In genomic region chr13:103986660-103987059, GRCm38 (mm10) we compare ENCODE assay signal across 14 mouse cellular contexts.
DNase-seq lines count a peak whose midpoint lies in the region; ATAC-seq and TF ChIP-seq lines count a peak whose summit lies in the region.
"Had no signal": no experiment of that assay in that cellular context is flagged by ENCODE, and none has a peak within 500 bp of the region (broad histone marks: within the 10 kb centered on the region; RNA-seq: fewer than 3 reads in every experiment).

No protein-coding gene starts in this region.

- H3K9ac ChIP-seq in forebrain, embryonic 14.5 days (ENCODE audit: low read length) = no peak overlapping the region
- no peak overlapping the region for H3K9ac ChIP-seq in forebrain, embryonic 15.5 days (replicated peaks)
- H3K9ac ChIP-seq in lung, embryonic 16.5 days (ENCODE audit: low read length) = no peak overlapping the region
- H3K9ac ChIP-seq in kidney, embryonic 15.5 days = no peak overlapping the region
- H3K9ac ChIP-seq in stomach, postnatal 0 days (ENCODE audit: low read length) = no peak overlapping the region
- H3K9ac ChIP-seq: hindbrain, embryonic 13.5 days; liver, embryonic 15.5 days had no signal

- H3K27ac ChIP-seq in forebrain, embryonic 14.5 days (ENCODE audit: low read depth, low read length) = no peak overlapping the region
- no peak overlapping the region for H3K27ac ChIP-seq in forebrain, embryonic 15.5 days (replicated peaks)
- peak overlapping the region; percentile 23 for H3K27ac ChIP-seq in lung, embryonic 16.5 days (ENCODE audit: low read length)
- peak overlapping the region; percentile 87; the same call in 1 of the 2 replicates for H3K27ac ChIP-seq in kidney, embryonic 15.5 days
- no peak overlapping the region; the same call in 1 of the 2 replicates for H3K27ac ChIP-seq in stomach, postnatal 0 days (replicated peaks)
- H3K27ac ChIP-seq: hindbrain, embryonic 13.5 days; liver, embryonic 15.5 days had no signal

- H3K4me3 ChIP-seq in forebrain, embryonic 14.5 days (ENCODE audit: low read depth, low read length) = no peak overlapping the region
- no peak overlapping the region for H3K4me3 ChIP-seq in forebrain, embryonic 15.5 days
- no peak overlapping the region for H3K4me3 ChIP-seq in lung, embryonic 16.5 days (ENCODE audit: low read length)
- H3K4me3 ChIP-seq in kidney, embryonic 15.5 days (replicated peaks) = no peak overlapping the region
- no peak overlapping the region for H3K4me3 ChIP-seq in stomach, postnatal 0 days (ENCODE audit: low read depth, low read length)
- H3K4me3 ChIP-seq: hindbrain, embryonic 13.5 days; liver, embryonic 15.5 days had no signal

- ATAC-seq in forebrain, embryonic 14.5 days = peak; percentile 46; the same call in 1 of the 2 replicates
- ATAC-seq in forebrain, embryonic 15.5 days (replicated peaks) = no peak
- peak; percentile 84 for ATAC-seq in lung, embryonic 16.5 days (ENCODE audit: low read depth)
- ATAC-seq in kidney, embryonic 15.5 days (replicated peaks; ENCODE audit: low FRiP score) = 0 out of 2 replicates have a peak, but pooled peaks have one; percentile 56
- ATAC-seq in stomach, postnatal 0 days (ENCODE audit: low FRiP score, low TSS enrichment) = 0 out of 2 replicates have a peak, but pooled peaks have one; percentile 33

- no peaks in the 10 kb centered on the region for H3K4me1 ChIP-seq in forebrain, embryonic 14.5 days (ENCODE audit: control insufficient read depth, insufficient read depth, low read length)
- 0 out of 2 replicates have a peak, but pooled peaks cover 4% of the 10 kb centered on the region for H3K4me1 ChIP-seq in forebrain, embryonic 15.5 days
- H3K4me1 ChIP-seq in lung, embryonic 16.5 days (replicated peaks; ENCODE audit: control insufficient read depth, insufficient read depth, low read length) = peaks cover 11% of the 10 kb centered on the region
- peaks cover 7% of the 10 kb centered on the region for H3K4me1 ChIP-seq in kidney, embryonic 15.5 days
- peaks cover 5% of the 10 kb centered on the region for H3K4me1 ChIP-seq in stomach, postnatal 0 days (replicated peaks; ENCODE audit: control insufficient read depth, insufficient read depth)
- H3K4me1 ChIP-seq: hindbrain, embryonic 13.5 days; liver, embryonic 15.5 days had no signal

- no peaks in the 10 kb centered on the region for H3K27me3 ChIP-seq in forebrain, embryonic 14.5 days (replicated peaks; ENCODE audit: control insufficient read depth, insufficient read depth, low read length)
- no peaks in the 10 kb centered on the region for H3K27me3 ChIP-seq in forebrain, embryonic 15.5 days
- no peaks in the 10 kb centered on the region for H3K27me3 ChIP-seq in lung, embryonic 16.5 days (ENCODE audit: control insufficient read depth, insufficient read depth, low read depth, low read length)
- H3K27me3 ChIP-seq in kidney, embryonic 15.5 days = no peaks in the 10 kb centered on the region
- no peaks in the 10 kb centered on the region for H3K27me3 ChIP-seq in stomach, postnatal 0 days (ENCODE audit: control insufficient read depth, insufficient read depth, low read length)
- H3K27me3 ChIP-seq: liver, embryonic 15.5 days had no signal

- 77% methylated on average over 4 of the region's 4 CpGs for WGBS in forebrain, embryonic 14.5 days
- WGBS in forebrain, embryonic 15.5 days = 70% methylated on average over 4 of the region's 4 CpGs
- WGBS in lung, embryonic 16.5 days = 41% methylated on average over 4 of the region's 4 CpGs
- WGBS in kidney, embryonic 15.5 days = 49% methylated on average over 4 of the region's 4 CpGs
- 47% methylated on average over 4 of the region's 4 CpGs for WGBS in stomach, postnatal 0 days

- no peaks in the 10 kb centered on the region for H3K36me3 ChIP-seq in forebrain, embryonic 14.5 days (ENCODE audit: control insufficient read depth, insufficient read depth, low read length)
- H3K36me3 ChIP-seq in forebrain, embryonic 15.5 days = no peaks in the 10 kb centered on the region
- no peaks in the 10 kb centered on the region for H3K36me3 ChIP-seq in lung, embryonic 16.5 days (ENCODE audit: control insufficient read depth, insufficient read depth, low read length)
- H3K36me3 ChIP-seq in kidney, embryonic 15.5 days = no peaks in the 10 kb centered on the region
- H3K36me3 ChIP-seq in stomach, postnatal 0 days (ENCODE audit: control insufficient read depth, insufficient read depth, low read length) = no peaks in the 10 kb centered on the region
- H3K36me3 ChIP-seq: liver, embryonic 15.5 days had no signal

- TF ChIP-seq EP300 in stomach, postnatal 0 days (optimal IDR thresholded peaks at IDR 0.05) = no peak

- TF ChIP-seq CTCF in stomach, postnatal 0 days (IDR thresholded peaks at IDR 0.05; ENCODE audit: low read depth) = no peak

- no peaks in the 10 kb centered on the region for H3K9me3 ChIP-seq in forebrain, embryonic 14.5 days (replicated peaks; ENCODE audit: control insufficient read depth, low read length)
- no peaks in the 10 kb centered on the region for H3K9me3 ChIP-seq in forebrain, embryonic 15.5 days
- H3K9me3 ChIP-seq in lung, embryonic 16.5 days (ENCODE audit: control insufficient read depth, low read length) = peaks cover 10% of the 10 kb centered on the region; the same call in 1 of the 2 replicates
- 0 out of 2 replicates have a peak, but pooled peaks cover 4% of the 10 kb centered on the region for H3K9me3 ChIP-seq in kidney, embryonic 15.5 days (replicated peaks)
- no peaks in the 10 kb centered on the region for H3K9me3 ChIP-seq in stomach, postnatal 0 days (ENCODE audit: control insufficient read depth, low read length)
- H3K9me3 ChIP-seq: liver, embryonic 15.5 days had no signal

- DNase-seq in forebrain, embryonic 14.5 days (ENCODE audit: low spot score) = peak; percentile 64
- DNase-seq in lung, postnatal 14 days = no peak
- DNase-seq in stomach, postnatal 0 days (ENCODE audit: low spot score) = no peak
- no peak for DNase-seq in testis, postnatal 10 days (ENCODE audit: low spot score)
- DNase-seq in heart, adult 9 months (ENCODE audit: low spot score in 2 of 2) = no peak
- DNase-seq: B cell, adult 2 months; embryo, embryonic 11 days; gastrocnemius, postnatal 25 days; thymus, postnatal 4 days had no signal

- H3K4me2 ChIP-seq in forebrain, embryonic 14.5 days (ENCODE audit: low read length) = no peak overlapping the region
- H3K4me2 ChIP-seq in forebrain, embryonic 15.5 days (replicated peaks) = no peak overlapping the region
- H3K4me2 ChIP-seq in lung, embryonic 16.5 days (ENCODE audit: low read depth, low read length) = no peak overlapping the region
- no peak overlapping the region for H3K4me2 ChIP-seq in kidney, embryonic 15.5 days
- no peak overlapping the region for H3K4me2 ChIP-seq in stomach, postnatal 0 days (replicated peaks; ENCODE audit: low read depth)
- H3K4me2 ChIP-seq: hindbrain, embryonic 13.5 days; liver, embryonic 15.5 days had no signal

Comparison
In these comparisons a context has a peak if more than half of its experiments do, and no peak if none do; other contexts are left out.
1. H3K27ac ChIP-seq: peak in lung, embryonic 16.5 days (single experiment) and kidney, embryonic 15.5 days (single experiment); none in forebrain, embryonic 14.5 days (single experiment), forebrain, embryonic 15.5 days (single experiment) and stomach, postnatal 0 days (single experiment).